Mouse (Mus musculus) liver, embryonic 14.5 days (tissue): ENCODE results near the gene Ppp1r12b. TPM values are rescaled to one million over a fixed set of nuclear protein-coding genes. Genes with fewer than 3 reads are reported as not detected.

ENCODE experiments used
- ATAC-seq: fragments of 200-750 bp; cut with Nextera tagmentation; 2 replicates; pipeline ENCODE4 v1.8.0; 2017; ENCODE audit warnings: moderate number of reproducible peaks, mild to moderate bottlenecking, moderate library complexity; ENCODE audit not compliant: insufficient read depth
- DNase-seq, 3 experiments: peaks; one replicate each; pipeline ENCODE4 v3.0.0-alpha.2; 2012 to 2013; ENCODE audit warnings: low read depth in 3 of 3, low spot score in 3 of 3
- H3K27ac ChIP-seq: fragments of 300-500 bp; sonication (generic); 2 replicates; pipeline ENCODE4 v1.5.1; 2014; ENCODE audit warnings: moderate library complexity, mild to moderate bottlenecking, control low read depth, inconsistent platforms
- H3K27me3 ChIP-seq: fragments of 300-500 bp; sonication (generic); 2 replicates; pipeline ENCODE4 v1.6.1; 2014; ENCODE audit warnings: mild to moderate bottlenecking, low read length, moderate library complexity; ENCODE audit not compliant: control insufficient read depth, insufficient read depth
- H3K36me3 ChIP-seq: fragments of 300-500 bp; sonication (generic); replicated peaks from 2 replicates; pipeline ENCODE4 v1.6.1; 2014; ENCODE audit warnings: low read depth; ENCODE audit not compliant: control insufficient read depth, insufficient read depth
- H3K4me1 ChIP-seq, 2 experiments: fragments of 200-500 bp in 1 of 2; fragments of 300-500 bp in 1 of 2; sonication (generic) in 1 of 2; replicated peaks; 2 replicates each; pipeline ENCODE4 v1.6.1; 2012 to 2014; ENCODE audit warnings: antibody characterized with exemption in 1 of 2, inconsistent platforms in 1 of 2, low read length in 1 of 2; ENCODE audit not compliant: control insufficient read depth in 2 of 2, insufficient read depth in 2 of 2
- H3K4me2 ChIP-seq: fragments of 300-500 bp; sonication (generic); 2 replicates; pipeline ENCODE4 v1.6.1; 2014; ENCODE audit warnings: low read depth, mild to moderate bottlenecking, control low read depth, moderate library complexity
- H3K4me3 ChIP-seq, 2 experiments: fragments of 200-500 bp in 1 of 2; fragments of 300-500 bp in 1 of 2; sonication (generic) in 1 of 2; 2 replicates each; pipeline ENCODE4 v1.5.1; 2012 to 2014; ENCODE audit warnings: low read depth in 2 of 2, low read length in 2 of 2, mild to moderate bottlenecking in 2 of 2, control low read depth in 1 of 2, inconsistent platforms in 1 of 2, moderate library complexity in 1 of 2; ENCODE audit not compliant: insufficient read depth in 1 of 2
- H3K9ac ChIP-seq: fragments of 300-500 bp; sonication (generic); replicated peaks from 2 replicates; pipeline ENCODE4 v1.6.1; 2014; ENCODE audit warnings: mild to moderate bottlenecking, control low read depth, moderate library complexity
- H3K9me3 ChIP-seq: fragments of 300-500 bp; sonication (generic); 2 replicates; pipeline ENCODE4 v1.6.1; 2016; ENCODE audit warnings: low read length, mixed read lengths; ENCODE audit not compliant: control insufficient read depth
- CTCF ChIP-seq: IDR thresholded peaks from 2 replicates; pipeline ENCODE4 v1.5.1; 2016; ENCODE audit warnings: antibody characterized with exemption, low read depth, control low read depth
- EP300 ChIP-seq: IDR thresholded peaks from 2 replicates; pipeline ENCODE4 v1.6.1; 2016; ENCODE audit warnings: antibody characterized with exemption, low read depth
- WGBS: fragments of 180-500 bp; shearing (Covaris S2); extraction: QIAGEN DNeasy Blood & Tissue Kit; methylation state at CpG from one replicate; pipeline ENCODE4 v1.1.7; 2014; ENCODE audit not compliant: insufficient replicate concordance; 5-methylcytosine and 5-hydroxymethylcytosine counted together
- polyA plus RNA-seq, 2 experiments: library from polyadenylated mRNA; depleted of rRNA in 1 of 2; stranded (reverse) in 1 of 2; unstranded in 1 of 2; fragments of >200 nt; fragmentation: Nextera tagmentation in 1 of 2; extraction: Ambion mirVana in 1 of 2; gene quantifications; 2 replicates each; pipeline versions ENCODE4 v1.2.1 to v1.2.3; 2012 to 2014

Gene Ppp1r12b
- polyA plus RNA-seq, 2 experiments = 1.6 to 1.7 TPM

- TF ChIP-seq EP300 = no peak
- TF ChIP-seq CTCF = peak; percentile 56
- Histone ChIP-seq H3K27me3 (no peaks in the 10 kb centered on the region), H3K4me1 (peaks cover 7 to 15% of the 10 kb centered on the region in 2 experiments; a peak in 3 of 4 replicates), H3K27ac (peak overlapping the region; percentile 27), H3K9me3 (no peaks in the 10 kb centered on the region), H3K4me2 (peak overlapping the region; percentile 89), H3K4me3 (peak overlapping the region; percentile 69 to 78), H3K36me3 (peaks cover 3% of the 10 kb centered on the region), H3K9ac (peak overlapping the region; percentile 69)
- DNase-seq (peak in 2 of 3 experiments; percentile 25 to 43), ATAC-seq (peak; percentile 74)
- WGBS = 2% methylated on average over 11 of the region's 11 CpGs
These were observed 7.1 kb upstream of the Ppp1r12b start for GRCm38 (mm10) chr1:134962821-134963220.

DNA sequence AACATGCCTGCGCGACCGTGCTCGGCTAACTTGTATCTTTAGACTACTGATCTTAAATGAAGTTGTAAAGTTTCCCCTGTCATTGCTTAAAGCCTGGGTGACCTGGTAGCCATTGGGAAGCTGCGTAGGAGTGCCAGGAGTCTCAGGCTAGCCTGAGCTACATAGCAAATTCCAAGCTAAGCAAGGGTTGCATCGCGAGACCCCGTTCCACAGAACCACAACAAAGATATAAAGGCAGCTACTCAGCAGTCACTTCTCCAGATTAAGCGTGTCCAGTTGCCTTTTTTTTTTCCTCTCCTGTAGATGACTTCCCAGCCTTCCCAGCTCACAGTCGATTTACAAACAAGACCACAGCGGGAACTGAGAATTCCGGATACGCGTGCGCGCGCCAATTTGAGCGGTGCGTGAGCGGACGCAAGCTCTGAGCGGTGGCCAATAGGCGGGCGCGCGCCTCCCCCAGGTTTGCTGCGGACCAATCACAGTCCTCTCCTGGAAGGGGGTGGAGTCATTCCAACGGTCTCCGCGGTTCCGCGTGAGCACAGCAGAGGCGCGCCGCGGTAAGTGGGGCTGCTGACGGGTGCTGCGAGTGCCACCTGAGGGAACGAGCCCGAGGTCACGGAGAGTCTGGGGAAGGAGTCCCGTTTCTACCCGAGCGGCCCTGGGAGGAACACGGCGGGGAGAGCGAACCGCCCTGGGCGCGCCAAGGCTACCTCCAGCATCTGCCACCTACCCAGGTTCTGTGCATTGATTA, 6.5 kb upstream of the Ppp1r12b start, which contains the start of gene Ube2t:
Gene Ube2t, plus strand, starts transcription at position 513 of the 751 bp plus-strand sequence.
- Histone ChIP-seq H3K36me3 (no peaks in the 10 kb centered on the region; the same call in 1 of the 2 replicates), H3K4me3 (peak within 1 kb of the TSS; percentile 69 to 80), H3K4me2 (peak within 1 kb of the TSS; percentile 89), H3K27me3 (no peaks in the 10 kb centered on the region), H3K9ac (peak within 1 kb of the TSS; percentile 71), H3K27ac (peak within 1 kb of the TSS; percentile 27), H3K9me3 (no peaks in the 10 kb centered on the region), H3K4me1 (peaks cover 7 to 15% of the 10 kb centered on the region in 2 experiments; a peak in 3 of 4 replicates)
- TF ChIP-seq CTCF (peak; percentile 40), EP300 (no peak; the same call in 1 of the 2 replicates)
- peak; percentile 99 for ATAC-seq
- DNase-seq = peak; percentile 91 to 93 (median 92)
- WGBS = 2% methylated on average over 50 of the region's 50 CpGs

GRCm38 (mm10) chr1:134960634-134961033, 4.9 kb upstream of the Ppp1r12b start:
- ATAC-seq (no peak), DNase-seq (no peak)
- Histone ChIP-seq H3K27me3 (no peaks in the 10 kb centered on the region), H3K9ac (no peak overlapping the region), H3K27ac (no peak overlapping the region), H3K36me3 (no peaks in the 10 kb centered on the region), H3K4me1 (peaks cover 7 to 18% of the 10 kb centered on the region in 2 experiments; a peak in 3 of 4 replicates), H3K4me3 (no peak overlapping the region), H3K4me2 (no peak overlapping the region), H3K9me3 (no peaks in the 10 kb centered on the region)
- no peak for TF ChIP-seq EP300
- peak; percentile 42 for TF ChIP-seq CTCF
- 53% methylated on average over 7 of the region's 7 CpGs for WGBS

DNA sequence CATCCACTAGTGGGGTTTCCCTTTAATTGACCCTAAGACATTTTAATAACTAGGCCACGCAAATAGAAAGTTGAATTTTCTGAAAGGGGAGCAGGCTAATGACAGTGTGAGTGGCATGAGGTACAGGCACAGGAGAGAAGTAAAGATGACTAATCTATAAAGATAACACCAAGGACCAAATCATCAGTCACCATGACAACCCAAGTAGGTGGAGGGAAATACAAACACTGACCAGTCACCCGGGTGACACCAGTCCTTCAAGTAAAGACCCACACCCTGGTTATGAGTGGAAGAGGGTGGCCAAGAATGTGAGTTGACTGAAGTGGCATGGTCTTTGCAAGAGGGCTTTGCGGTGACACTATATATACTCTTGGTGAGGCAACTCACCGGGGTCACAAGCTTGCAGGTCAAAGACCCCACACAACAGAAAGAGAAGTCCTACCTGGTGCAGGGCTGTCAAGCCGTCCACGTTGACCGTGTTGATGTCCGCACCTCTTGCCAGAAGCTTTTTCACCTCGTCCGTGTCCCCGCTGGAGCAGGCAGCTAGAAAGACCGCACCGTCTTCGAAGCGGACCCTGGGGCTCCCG, 599 bp downstream of the Ppp1r12b start:
- Histone ChIP-seq H3K4me2 (peak overlapping the region; percentile 75), H3K9me3 (no peaks in the 10 kb centered on the region), H3K4me3 (peak overlapping the region; percentile 85 to 94), H3K27me3 (no peaks in the 10 kb centered on the region), H3K27ac (peak overlapping the region; percentile 1; the same call in 1 of the 2 replicates), H3K4me1 (peaks cover 6 to 12% of the 10 kb centered on the region in 2 experiments; a peak in 3 of 4 replicates), H3K9ac (peak overlapping the region; percentile 83), H3K36me3 (no peaks in the 10 kb centered on the region)
- DNase-seq (peak in 2 of 3 experiments; percentile 9 to 40), ATAC-seq (peak; percentile 26; the same call in 1 of the 2 replicates)
- 4% methylated on average over 16 of the region's 16 CpGs for WGBS
- TF ChIP-seq EP300 (no peak), CTCF (no peak)

DNA sequence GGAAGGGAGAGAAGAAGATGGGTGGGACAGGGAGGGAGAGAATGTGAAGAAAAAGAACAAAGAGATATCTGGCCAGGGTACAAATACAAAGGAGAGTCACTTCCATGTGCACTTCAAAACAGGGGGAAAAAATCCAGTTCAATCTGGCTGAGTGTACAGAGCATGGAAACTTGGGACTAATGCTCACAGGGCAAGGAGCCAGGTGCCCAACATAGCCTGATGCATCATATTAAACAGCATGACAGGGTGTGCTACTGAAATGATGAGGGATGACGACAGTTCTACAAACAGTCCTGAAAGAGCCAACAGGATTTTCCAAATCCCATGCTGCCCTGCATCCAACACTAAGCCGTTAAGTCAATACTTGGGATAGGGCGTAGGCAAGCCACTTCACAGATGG, 5.8 kb downstream of the Ppp1r12b start:
- no peak for TF ChIP-seq EP300
- TF ChIP-seq CTCF = no peak
- Histone ChIP-seq H3K27me3 (no peaks in the 10 kb centered on the region), H3K4me1 (peaks cover 6% of the 10 kb centered on the region in 2 experiments; a peak in 3 of 4 replicates), H3K27ac (no peak overlapping the region), H3K9ac (no peak overlapping the region), H3K4me2 (no peak overlapping the region), H3K9me3 (no peaks in the 10 kb centered on the region), H3K36me3 (no peaks in the 10 kb centered on the region), H3K4me3 (no peak overlapping the region)
- 86% methylated on average over 3 of the region's 3 CpGs for WGBS
- no peak for DNase-seq
- ATAC-seq = no peak
